Mouse (Mus musculus): ENCODE data around the gene Zfp275. TPM values are rescaled to one million over a fixed set of nuclear protein-coding genes. Genes with fewer than 3 reads are reported as not detected.
"Not testable (repeated sequence)": the region's sequence is repeated elsewhere in the genome, so short reads cannot be mapped to it uniquely, and the experiment has no call there.

The Zfp275 gene
- polyA plus RNA-seq (2016; fragmentation: Nextera tagmentation; extraction: Ambion mirVana) = 15.6 and 15.7 TPM in 2 replicates

GRCm38 (mm10) chrX:73342483-73342895 is at the start of gene Zfp275:
TSS of gene Zfp275 (plus strand) at chrX:73342621.
- no peaks in the 10 kb centered on the region for H3K36me3 ChIP-seq
- peak within 1 kb of the TSS; percentile 61 for H3K9ac ChIP-seq
- H3K9me3 ChIP-seq = no peaks in the 10 kb centered on the region
- WGBS = 19% methylated on average over 36 of the region's 37 CpGs
- ATAC-seq (ENCODE audit: low FRiP score, low read depth) = peak; percentile 89
- H3K27ac ChIP-seq = 0 out of 2 replicates have a peak within 1 kb of the TSS, but pooled peaks have one; percentile 32
- H3K4me2 ChIP-seq (replicated peaks) = peak within 1 kb of the TSS; percentile 65
- no peaks in the 10 kb centered on the region for H3K4me1 ChIP-seq
- H3K27me3 ChIP-seq (replicated peaks) = no peaks in the 10 kb centered on the region
- peak within 1 kb of the TSS; percentile 44 for H3K4me3 ChIP-seq

GRCm38 (mm10) chrX:73292876-73293275 is 49.5 kb upstream of the Zfp275 start, which contains the start of the genes Xlr5a and Xlr5c:
TSS of gene Xlr5a (minus strand) at chrX:73292976.
TSS of gene Xlr5c (minus strand) at chrX:73292976.
- not testable (repeated sequence) for H3K36me3 ChIP-seq; H3K4me3 ChIP-seq; H3K9me3 ChIP-seq; H3K4me1 ChIP-seq; ATAC-seq (ENCODE audit: low FRiP score, low read depth); H3K9ac ChIP-seq; H3K4me2 ChIP-seq (replicated peaks); H3K27me3 ChIP-seq (replicated peaks); H3K27ac ChIP-seq
- WGBS = 91% methylated on average over 13 of the region's 17 CpGs

- ATAC-seq (ENCODE audit: low FRiP score, low read depth); H3K4me1 ChIP-seq; H3K27me3 ChIP-seq (replicated peaks); H3K4me2 ChIP-seq (replicated peaks); H3K27ac ChIP-seq; H3K9ac ChIP-seq; H3K9me3 ChIP-seq; H3K4me3 ChIP-seq; H3K36me3 ChIP-seq: not testable (repeated sequence)
- 81% methylated on average over 10 of the region's 10 CpGs for WGBS
Observed at GRCm38 (mm10) chrX:73295745-73296144, 46.7 kb upstream of the Zfp275 start.

- Histone ChIP-seq H3K27me3 (replicated peaks) (no peaks in the 10 kb centered on the region), H3K4me2 (replicated peaks) (no peak overlapping the region), H3K9ac (no peak overlapping the region), H3K4me1 (no peaks in the 10 kb centered on the region), H3K4me3 (no peak overlapping the region), H3K36me3 (no peaks in the 10 kb centered on the region), H3K9me3 (no peaks in the 10 kb centered on the region), H3K27ac (no peak overlapping the region)
- 34% methylated on average over 3 of the region's 3 CpGs for WGBS
- ATAC-seq (ENCODE audit: low FRiP score, low read depth) = no peak
Observed at GRCm38 (mm10) chrX:73312522-73312921, 29.9 kb upstream of the Zfp275 start.

- ATAC-seq (ENCODE audit: low FRiP score, low read depth) = no peak
- WGBS = 77% methylated on average over 3 of the region's 3 CpGs
- no peak overlapping the region for H3K27ac ChIP-seq
- H3K4me2 ChIP-seq (replicated peaks) = no peak overlapping the region
- no peaks in the 10 kb centered on the region for H3K27me3 ChIP-seq (replicated peaks)
- no peak overlapping the region for H3K9ac ChIP-seq
- no peaks in the 10 kb centered on the region for H3K4me1 ChIP-seq
- no peaks in the 10 kb centered on the region for H3K9me3 ChIP-seq
- H3K4me3 ChIP-seq = no peak overlapping the region
- H3K36me3 ChIP-seq = no peaks in the 10 kb centered on the region
Observed at GRCm38 (mm10) chrX:73321029-73321428, 21.4 kb upstream of the Zfp275 start.

GRCm38 (mm10) chrX:73327215-73327614 is 15.2 kb upstream of the Zfp275 start:
- H3K4me3 ChIP-seq = no peak overlapping the region
- H3K36me3 ChIP-seq = no peaks in the 10 kb centered on the region
- H3K27me3 ChIP-seq (replicated peaks) = no peaks in the 10 kb centered on the region
- H3K4me2 ChIP-seq (replicated peaks) = no peak overlapping the region
- H3K4me1 ChIP-seq = no peaks in the 10 kb centered on the region
- no peaks in the 10 kb centered on the region for H3K9me3 ChIP-seq
- H3K27ac ChIP-seq = no peak overlapping the region
- 85% methylated on average over 2 of the region's 2 CpGs for WGBS
- no peak overlapping the region for H3K9ac ChIP-seq
- no peak for ATAC-seq (ENCODE audit: low FRiP score, low read depth)

- Histone ChIP-seq H3K27ac (no peak overlapping the region), H3K36me3 (no peaks in the 10 kb centered on the region), H3K4me3 (no peak overlapping the region), H3K9ac (no peak overlapping the region), H3K9me3 (no peaks in the 10 kb centered on the region), H3K27me3 (replicated peaks) (no peaks in the 10 kb centered on the region), H3K4me2 (replicated peaks) (no peak overlapping the region), H3K4me1 (no peaks in the 10 kb centered on the region)
- no peak for ATAC-seq (ENCODE audit: low FRiP score, low read depth)
Observed at GRCm38 (mm10) chrX:73333548-73333947, 8.9 kb upstream of the Zfp275 start.

- Histone ChIP-seq H3K27me3 (replicated peaks) (no peaks in the 10 kb centered on the region), H3K27ac (no peak within 1 kb of the TSS), H3K4me2 (replicated peaks) (no peak within 1 kb of the TSS), H3K9me3 (no peaks in the 10 kb centered on the region), H3K36me3 (no peaks in the 10 kb centered on the region), H3K4me3 (no peak within 1 kb of the TSS), H3K4me1 (no peaks in the 10 kb centered on the region), H3K9ac (no peak within 1 kb of the TSS)
- WGBS = 90% methylated on average over 4 of the region's 4 CpGs
- ATAC-seq (ENCODE audit: low FRiP score, low read depth) = no peak
Observed at GRCm38 (mm10) chrX:73336740-73337139, 5.7 kb upstream of the Zfp275 start, which contains the start of gene Gm45015. TSS of gene Gm45015 (minus strand) at chrX:73336840.

- H3K4me3 ChIP-seq = no peak overlapping the region
- no peak overlapping the region for H3K27ac ChIP-seq
- no peak for ATAC-seq (ENCODE audit: low FRiP score, low read depth)
- no peak overlapping the region for H3K9ac ChIP-seq
- no peaks in the 10 kb centered on the region for H3K9me3 ChIP-seq
- H3K4me1 ChIP-seq = no peaks in the 10 kb centered on the region
- H3K27me3 ChIP-seq (replicated peaks) = no peaks in the 10 kb centered on the region
- no peak overlapping the region for H3K4me2 ChIP-seq (replicated peaks)
- 64% methylated on average over 1 of the region's 1 CpGs for WGBS
- no peaks in the 10 kb centered on the region for H3K36me3 ChIP-seq
Observed at GRCm38 (mm10) chrX:73341473-73341872, 948 bp upstream of the Zfp275 start.

GRCm38 (mm10) chrX:73342068-73342467 is 353 bp upstream of the Zfp275 start:
- ATAC-seq (ENCODE audit: low FRiP score, low read depth) = peak; percentile 7; the same call in 1 of the 2 replicates
- Histone ChIP-seq H3K4me1 (no peaks in the 10 kb centered on the region), H3K27me3 (replicated peaks) (no peaks in the 10 kb centered on the region), H3K9ac (peak overlapping the region; percentile 61; the same call in 1 of the 2 replicates), H3K4me3 (peak overlapping the region; percentile 44), H3K9me3 (no peaks in the 10 kb centered on the region), H3K4me2 (replicated peaks) (peak overlapping the region; percentile 65), H3K27ac (no peak overlapping the region), H3K36me3 (no peaks in the 10 kb centered on the region)
- 39% methylated on average over 3 of the region's 3 CpGs for WGBS

GRCm38 (mm10) chrX:73342941-73343735 is 717 bp downstream of the Zfp275 start:
- Histone ChIP-seq H3K27me3 (replicated peaks) (no peaks in the 10 kb centered on the region), H3K4me2 (replicated peaks) (peak overlapping the region; percentile 65), H3K9me3 (no peaks in the 10 kb centered on the region), H3K36me3 (no peaks in the 10 kb centered on the region), H3K27ac (0 out of 2 replicates have a peak overlapping the region, but pooled peaks have one; percentile 32), H3K4me1 (no peaks in the 10 kb centered on the region), H3K4me3 (peak overlapping the region; percentile 44), H3K9ac (peak overlapping the region; percentile 61)
- 23% methylated on average over 15 of the region's 15 CpGs for WGBS
- peak; percentile 89 for ATAC-seq (ENCODE audit: low FRiP score, low read depth)

- Histone ChIP-seq H3K27ac (no peak overlapping the region), H3K4me1 (no peaks in the 10 kb centered on the region), H3K4me3 (no peak overlapping the region), H3K9me3 (no peaks in the 10 kb centered on the region), H3K9ac (no peak overlapping the region), H3K36me3 (no peaks in the 10 kb centered on the region), H3K4me2 (replicated peaks) (peak overlapping the region; percentile 65; the same call in 1 of the 2 replicates), H3K27me3 (replicated peaks) (no peaks in the 10 kb centered on the region)
- no peak for ATAC-seq (ENCODE audit: low FRiP score, low read depth)
- WGBS = 78% methylated on average over 1 of the region's 1 CpGs
Observed at GRCm38 (mm10) chrX:73343802-73344201, 1.4 kb downstream of the Zfp275 start.
